Mouse (Mus musculus): ENCODE measurements at regions not wholly inside any gene's neighbourhood (a gene's known extent, or its start where the extent isn't known, plus 50 kb on each side); places are given as distances from the start of the nearest gene placed in this dataset.

DNA sequence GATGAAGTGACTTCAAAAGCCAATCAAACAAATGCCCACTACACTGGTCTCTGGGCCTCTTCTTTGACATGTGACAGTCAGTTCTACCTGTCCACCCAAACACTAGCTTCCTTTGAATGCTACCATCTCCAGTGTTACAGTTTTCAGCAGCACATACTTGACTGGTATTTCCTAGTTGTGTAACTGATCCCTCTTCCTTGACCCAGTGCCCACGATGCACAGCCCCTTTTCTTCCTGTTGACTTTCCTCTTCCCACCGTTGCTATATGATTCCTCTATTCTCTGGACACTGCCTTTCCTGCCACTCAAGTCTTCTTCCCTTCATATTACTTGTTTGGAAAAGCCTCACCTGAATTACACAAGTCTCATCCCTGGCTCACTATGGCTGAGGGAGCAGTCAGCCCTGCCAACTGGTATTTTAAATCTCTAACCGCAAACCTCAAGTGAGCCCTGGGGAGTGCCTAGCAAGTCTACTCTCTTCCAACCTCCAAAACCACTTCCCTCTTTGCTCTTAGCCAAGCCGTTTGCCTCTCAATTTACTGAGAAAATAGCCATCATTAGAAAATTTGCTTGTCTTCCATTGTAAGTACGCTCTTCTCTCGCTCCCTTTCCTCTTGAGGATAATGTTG is 96.9 kb upstream of the Nbea start:
- Histone ChIP-seq H3K36me3 (ENCODE audit: control insufficient read depth, insufficient read depth) (no peaks in the 10 kb centered on the region), H3K4me2 (ENCODE audit: low read depth) (peak overlapping the region; percentile 35), H3ac (ENCODE audit: control insufficient read depth, insufficient read length) (no peak overlapping the region), H3K4me3 (no peak overlapping the region), H3K79me2 (ENCODE audit: control insufficient read depth, insufficient read depth) (no peaks in the 10 kb centered on the region), H3K27me3 (ENCODE audit: control insufficient read depth, insufficient read depth, insufficient read length) (peaks cover 4% of the 10 kb centered on the region)
- 0 out of 2 replicates have a peak, but pooled peaks have one; percentile 6 for TF ChIP-seq CEBPB (IDR thresholded peaks at IDR 0.05; ENCODE audit: insufficient read depth, poor library complexity, severe bottlenecking)
- no peak for TF ChIP-seq MAX (IDR thresholded peaks at IDR 0.05; ENCODE audit: low read depth)

GRCm38 (mm10) chr3:56272587-56272986 is 89.1 kb upstream of the Nbea start:
- Histone ChIP-seq H3K79me2 (ENCODE audit: control insufficient read depth, insufficient read depth) (no peaks in the 10 kb centered on the region), H3K4me3 (no peak overlapping the region), H3K36me3 (ENCODE audit: control insufficient read depth, insufficient read depth) (no peaks in the 10 kb centered on the region), H3K27me3 (ENCODE audit: control insufficient read depth, insufficient read depth, insufficient read length) (peaks cover 3% of the 10 kb centered on the region), H3K4me2 (ENCODE audit: low read depth) (no peak overlapping the region), H3ac (ENCODE audit: control insufficient read depth, insufficient read length) (no peak overlapping the region)
- no peak for TF ChIP-seq TCF12 (IDR thresholded peaks at IDR 0.05; ENCODE audit: insufficient read depth, poor library complexity, severe bottlenecking)
- no peak for TF ChIP-seq MYOG (IDR thresholded peaks at IDR 0.05; ENCODE audit: control insufficient read depth in 1 of 3, insufficient read depth in 1 of 3, insufficient read length in 2 of 3, low read depth in 2 of 3)
- TF ChIP-seq TCF3 (IDR thresholded peaks at IDR 0.05; ENCODE audit: insufficient read length, low read depth): no peak
- no peak for TF ChIP-seq MYOD1 (IDR thresholded peaks at IDR 0.05; ENCODE audit: control insufficient read depth in 1 of 3, insufficient read length in 2 of 3, low read depth in 2 of 3)
- TF ChIP-seq POLR2AphosphoS2 (IDR thresholded peaks at IDR 0.05; ENCODE audit: insufficient read length, low read depth): no peak
- TF ChIP-seq USF1 (IDR thresholded peaks at IDR 0.05; ENCODE audit: low read depth): no peak
- no peak for TF ChIP-seq SRF (IDR thresholded peaks at IDR 0.05; ENCODE audit: control insufficient read depth, insufficient read length, low read depth)
- TF ChIP-seq MAX (IDR thresholded peaks at IDR 0.05; ENCODE audit: low read depth): no peak
- no peak for TF ChIP-seq CEBPB (IDR thresholded peaks at IDR 0.05; ENCODE audit: insufficient read depth, poor library complexity, severe bottlenecking)
- TF ChIP-seq REST (IDR thresholded peaks at IDR 0.05; ENCODE audit: insufficient read depth, insufficient read length): no peak
- TF ChIP-seq POLR2A (IDR thresholded peaks at IDR 0.05; ENCODE audit: insufficient read length, low read depth): no peak
- no peak for TF ChIP-seq E2F4 (IDR thresholded peaks at IDR 0.05; ENCODE audit: insufficient read depth)

DNA sequence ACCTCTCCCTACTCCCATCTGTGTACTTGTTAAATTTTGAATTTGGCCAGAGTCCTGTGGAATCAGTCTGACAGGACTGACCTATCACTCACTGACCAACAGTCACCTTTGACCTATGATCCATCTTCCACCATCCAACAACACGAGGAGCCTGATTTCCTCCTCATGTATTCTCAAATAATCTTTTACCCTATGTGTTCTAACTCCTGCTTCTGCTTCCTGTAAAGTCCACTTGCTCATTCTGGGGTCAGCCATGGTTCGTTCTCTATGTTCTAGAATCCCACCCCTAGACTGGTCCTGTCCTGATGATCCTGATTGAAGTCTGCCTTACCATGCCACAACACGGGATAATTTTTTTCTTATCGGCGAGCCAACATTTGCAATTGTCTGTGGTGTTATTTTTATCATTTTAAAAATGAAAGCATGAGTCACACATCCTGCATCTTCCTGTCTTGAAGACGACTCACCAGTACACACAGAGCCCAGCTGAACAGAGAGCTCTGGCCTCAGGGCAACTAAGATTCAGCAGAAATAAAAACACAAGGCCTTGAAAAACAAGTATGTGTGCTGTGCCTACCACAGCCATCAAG is 86.8 kb upstream of the Nbea start:
- TF ChIP-seq POLR2AphosphoS2 (IDR thresholded peaks at IDR 0.05; ENCODE audit: insufficient read length, low read depth) (no peak), SRF (IDR thresholded peaks at IDR 0.05; ENCODE audit: control insufficient read depth, insufficient read length, low read depth) (no peak), TCF3 (IDR thresholded peaks at IDR 0.05; ENCODE audit: insufficient read length, low read depth) (no peak), POLR2A (IDR thresholded peaks at IDR 0.05; ENCODE audit: insufficient read length, low read depth) (no peak), MYOD1 (IDR thresholded peaks at IDR 0.05; ENCODE audit: control insufficient read depth in 1 of 3, insufficient read length in 2 of 3, low read depth in 2 of 3) (no peak), MYOG (IDR thresholded peaks at IDR 0.05; ENCODE audit: control insufficient read depth in 1 of 3, insufficient read depth in 1 of 3, insufficient read length in 2 of 3, low read depth in 2 of 3) (no peak), MAX (IDR thresholded peaks at IDR 0.05; ENCODE audit: low read depth) (no peak), USF1 (IDR thresholded peaks at IDR 0.05; ENCODE audit: low read depth) (no peak)
- Histone ChIP-seq H3K4me2 (ENCODE audit: low read depth) (peak overlapping the region; percentile 95), H3K79me2 (ENCODE audit: control insufficient read depth, insufficient read depth) (no peaks in the 10 kb centered on the region), H3ac (ENCODE audit: control insufficient read depth, insufficient read length) (no peak overlapping the region), H3K27me3 (ENCODE audit: control insufficient read depth, insufficient read depth, insufficient read length) (no peaks in the 10 kb centered on the region), H3K4me3 (no peak overlapping the region), H3K36me3 (ENCODE audit: control insufficient read depth, insufficient read depth) (no peaks in the 10 kb centered on the region)

- peak overlapping the region; percentile 25 for H3K4me2 ChIP-seq (ENCODE audit: low read depth)
- H3K36me3 ChIP-seq (ENCODE audit: control insufficient read depth, insufficient read depth): no peaks in the 10 kb centered on the region
- TF ChIP-seq TCF12 (IDR thresholded peaks at IDR 0.05; ENCODE audit: insufficient read depth, poor library complexity, severe bottlenecking) (no peak), POLR2AphosphoS2 (IDR thresholded peaks at IDR 0.05; ENCODE audit: insufficient read length, low read depth) (no peak), SRF (IDR thresholded peaks at IDR 0.05; ENCODE audit: control insufficient read depth, insufficient read length, low read depth) (no peak), POLR2A (IDR thresholded peaks at IDR 0.05; ENCODE audit: insufficient read length, low read depth) (no peak), MYOD1 (IDR thresholded peaks at IDR 0.05; ENCODE audit: control insufficient read depth in 1 of 3, insufficient read length in 2 of 3, low read depth in 2 of 3) (no peak), MYOG (IDR thresholded peaks at IDR 0.05; ENCODE audit: control insufficient read depth in 1 of 3, insufficient read depth in 1 of 3, insufficient read length in 2 of 3, low read depth in 2 of 3) (no peak), USF1 (IDR thresholded peaks at IDR 0.05; ENCODE audit: low read depth) (no peak), REST (IDR thresholded peaks at IDR 0.05; ENCODE audit: insufficient read depth, insufficient read length) (no peak), MAX (IDR thresholded peaks at IDR 0.05; ENCODE audit: low read depth) (no peak), TCF3 (IDR thresholded peaks at IDR 0.05; ENCODE audit: insufficient read length, low read depth) (no peak), E2F4 (IDR thresholded peaks at IDR 0.05; ENCODE audit: insufficient read depth) (no peak)
- no peak overlapping the region for H3K4me3 ChIP-seq
- no peaks in the 10 kb centered on the region for H3K79me2 ChIP-seq (ENCODE audit: control insufficient read depth, insufficient read depth)
- H3K27me3 ChIP-seq (ENCODE audit: control insufficient read depth, insufficient read depth, insufficient read length): no peaks in the 10 kb centered on the region
- H3ac ChIP-seq (ENCODE audit: control insufficient read depth, insufficient read length): no peak overlapping the region
Observed at GRCm38 (mm10) chr3:56261800-56262561, 78.5 kb upstream of the Nbea start.

Data from myocyte (in vitro differentiated cells).